Mouse (Mus musculus) thymus, adult 2 months (tissue): ENCODE measurements around the gene Tmsb15b2.
"Not testable (repeated sequence)": the region's sequence is repeated elsewhere in the genome, so short reads cannot be mapped to it uniquely, and the experiment has no call there.

ENCODE experiments used
- CTCF ChIP-seq: fragments of 200-500 bp; IDR thresholded peaks from 2 replicates; pipeline ENCODE4 v1.5.1; 2012; ENCODE audit warnings: mild to moderate bottlenecking, control low read depth, low read length, moderate library complexity, borderline replicate concordance; ENCODE audit not compliant: control insufficient read depth, poor library complexity, insufficient read depth; ENCODE audit errors: extremely low read depth
- POLR2A ChIP-seq: fragments of 200-500 bp; IDR thresholded peaks from 2 replicates; pipeline ENCODE4 v1.6.1; 2012; ENCODE audit warnings: mild to moderate bottlenecking, low read length, control low read depth, moderate library complexity; ENCODE audit not compliant: control insufficient read depth, poor library complexity, insufficient read depth; ENCODE audit errors: extremely low read depth

- not testable (repeated sequence) for TF ChIP-seq POLR2A, CTCF
Measured at GRCm38 (mm10) chrX:136958300-136958699, 17.0 kb downstream of the Tmsb15b2 start.
